Mouse (Mus musculus) intestine, postnatal 0 days (tissue): ENCODE measurements around the gene Kirrel. TPM values are rescaled to one million over a fixed set of nuclear protein-coding genes. Genes with fewer than 3 reads are reported as not detected.

Source experiments
- ATAC-seq: fragments of 200-750 bp; cut with Nextera tagmentation; 2 replicates; pipeline ENCODE4 v1.8.0; 2017; ENCODE audit warnings: mild to moderate bottlenecking, moderate TSS enrichment, moderate library complexity
- H3K27ac ChIP-seq: fragments of 300-500 bp; sonication (generic); 2 replicates; pipeline ENCODE4 v1.5.1; 2014; ENCODE audit warnings: mild to moderate bottlenecking, low read depth, low read length, moderate library complexity
- H3K27me3 ChIP-seq: fragments of 300-500 bp; sonication (generic); replicated peaks from 2 replicates; pipeline ENCODE4 v1.6.1; 2014; ENCODE audit warnings: low read length, mixed read lengths; ENCODE audit not compliant: control insufficient read depth, insufficient read depth
- H3K36me3 ChIP-seq: fragments of 300-500 bp; sonication (generic); 2 replicates; pipeline ENCODE4 v1.6.1; 2014; ENCODE audit warnings: mild to moderate bottlenecking, moderate library complexity; ENCODE audit not compliant: control insufficient read depth, insufficient read depth
- H3K4me1 ChIP-seq: fragments of 300-500 bp; sonication (generic); replicated peaks from 2 replicates; pipeline ENCODE4 v1.6.1; 2014; ENCODE audit warnings: antibody characterized with exemption, low read length, mixed read lengths; ENCODE audit not compliant: control insufficient read depth, insufficient read depth
- H3K4me2 ChIP-seq: fragments of 300-500 bp; sonication (generic); replicated peaks from 2 replicates; pipeline ENCODE4 v1.6.1; 2014; ENCODE audit warnings: low read depth, mild to moderate bottlenecking, moderate library complexity
- H3K4me3 ChIP-seq: fragments of 300-500 bp; sonication (generic); 2 replicates; pipeline ENCODE4 v1.5.1; 2014; ENCODE audit warnings: low read depth, low read length
- H3K9ac ChIP-seq: fragments of 300-500 bp; sonication (generic); 2 replicates; pipeline ENCODE4 v1.6.1; 2014; ENCODE audit warnings: mild to moderate bottlenecking, low read depth, low read length
- H3K9me3 ChIP-seq: fragments of 300-500 bp; sonication (generic); 2 replicates; pipeline ENCODE4 v1.6.1; 2016; ENCODE audit warnings: mixed run types; ENCODE audit not compliant: control insufficient read depth
- CTCF ChIP-seq: sonication (generic); IDR thresholded peaks from 2 replicates; pipeline ENCODE4 v1.5.1; 2016; ENCODE audit warnings: low read depth, mild to moderate bottlenecking, control low read depth, antibody characterized with exemption, moderate library complexity
- WGBS: fragments of 180-500 bp; shearing (Covaris S2); extraction: QIAGEN DNeasy Blood & Tissue Kit; methylation state at CpG from one replicate; pipeline ENCODE4 v1.1.7; 2014; 5-methylcytosine and 5-hydroxymethylcytosine counted together
- polyA plus RNA-seq: library from polyadenylated mRNA; unstranded; fragments of >200 nt; fragmentation: Nextera tagmentation; extraction: Ambion mirVana; gene quantifications from 2 replicates; pipeline ENCODE4 v1.2.1, GENCODE M21; 2015

The Kirrel gene
- polyA plus RNA-seq, 1 experiment from 2014 or later = 4.4 TPM

DNA sequence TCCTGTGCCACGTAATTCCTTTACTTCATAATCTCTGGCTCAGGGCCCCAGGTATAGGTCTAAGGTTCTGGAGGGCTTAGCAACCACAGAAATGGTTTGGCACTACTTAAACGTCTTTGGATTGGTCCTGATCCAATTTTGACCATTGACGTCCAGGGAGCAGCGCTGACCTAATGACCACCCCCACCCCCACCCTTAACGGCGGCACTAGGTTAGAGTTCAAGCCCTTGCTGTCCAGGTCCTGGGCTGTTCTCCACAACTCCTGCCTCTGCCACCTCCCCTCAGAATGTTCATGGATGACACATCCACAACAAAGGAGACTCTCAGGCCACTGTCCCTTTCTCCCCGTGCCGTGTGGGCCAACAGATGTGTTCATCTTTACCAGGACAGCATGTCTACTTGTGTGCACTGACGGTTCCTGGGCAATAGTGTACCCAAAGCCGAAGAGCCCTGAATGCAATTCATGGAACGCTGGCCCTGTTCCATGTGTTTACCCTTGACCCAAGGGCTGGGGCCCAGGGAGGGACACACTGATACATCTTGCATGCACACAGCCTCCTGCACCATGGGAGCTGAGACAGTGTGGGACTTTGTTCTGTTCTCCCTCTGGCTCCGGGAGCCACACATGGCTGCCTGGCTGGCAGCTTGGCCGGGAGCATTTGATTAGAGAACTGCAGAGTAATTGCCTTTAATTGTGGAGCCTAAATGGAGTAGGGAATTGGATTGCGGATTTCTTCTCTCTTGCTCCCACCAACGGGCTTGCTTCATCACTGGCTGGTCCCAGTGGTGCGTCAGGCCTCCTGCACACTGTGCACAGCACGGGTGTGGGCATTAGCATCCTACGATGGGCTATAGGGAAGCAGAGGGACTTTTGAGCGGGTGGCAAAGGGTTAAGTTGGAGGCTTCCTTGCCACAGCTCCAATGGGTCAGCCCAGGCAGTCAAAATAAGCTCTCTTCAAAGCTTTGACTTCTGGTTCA lies 76.3 kb downstream of the Kirrel start:
- TF ChIP-seq CTCF = no peak
- Histone ChIP-seq H3K27ac (no peak overlapping the region), H3K4me2 (no peak overlapping the region), H3K4me1 (no peaks in the 10 kb centered on the region), H3K36me3 (no peaks in the 10 kb centered on the region), H3K27me3 (no peaks in the 10 kb centered on the region), H3K9ac (no peak overlapping the region), H3K9me3 (no peaks in the 10 kb centered on the region), H3K4me3 (no peak overlapping the region)
- ATAC-seq = no peak
- WGBS = 82% methylated on average over 19 of the region's 19 CpGs

DNA sequence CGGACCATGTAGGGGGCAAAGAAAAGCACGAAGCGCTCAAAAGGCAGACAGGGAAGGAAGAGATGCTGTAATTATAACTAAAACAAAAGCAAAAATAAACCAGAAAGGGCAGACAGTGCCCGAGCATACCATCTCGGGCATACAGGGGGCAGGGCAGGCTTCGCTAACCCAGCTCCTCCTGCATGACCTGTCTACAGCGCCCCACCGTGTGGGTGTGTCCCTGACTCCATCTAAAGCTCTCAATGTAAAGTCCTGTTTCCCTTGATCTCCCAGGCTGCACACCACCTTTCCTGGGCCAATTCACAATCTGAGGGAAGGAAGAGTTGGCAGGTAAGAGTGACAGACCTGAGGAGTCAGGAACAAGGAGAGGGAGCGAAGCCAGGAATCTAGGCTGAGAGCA lies 77.3 kb downstream of the Kirrel start:
- H3K9ac ChIP-seq = no peak overlapping the region
- H3K27me3 ChIP-seq = no peaks in the 10 kb centered on the region
- no peak overlapping the region for H3K4me2 ChIP-seq
- no peak overlapping the region for H3K27ac ChIP-seq
- TF ChIP-seq CTCF = no peak
- H3K9me3 ChIP-seq = no peaks in the 10 kb centered on the region
- no peak for ATAC-seq
- no peaks in the 10 kb centered on the region for H3K36me3 ChIP-seq
- 89% methylated on average over 9 of the region's 9 CpGs for WGBS
- H3K4me3 ChIP-seq = no peak overlapping the region
- no peaks in the 10 kb centered on the region for H3K4me1 ChIP-seq

DNA sequence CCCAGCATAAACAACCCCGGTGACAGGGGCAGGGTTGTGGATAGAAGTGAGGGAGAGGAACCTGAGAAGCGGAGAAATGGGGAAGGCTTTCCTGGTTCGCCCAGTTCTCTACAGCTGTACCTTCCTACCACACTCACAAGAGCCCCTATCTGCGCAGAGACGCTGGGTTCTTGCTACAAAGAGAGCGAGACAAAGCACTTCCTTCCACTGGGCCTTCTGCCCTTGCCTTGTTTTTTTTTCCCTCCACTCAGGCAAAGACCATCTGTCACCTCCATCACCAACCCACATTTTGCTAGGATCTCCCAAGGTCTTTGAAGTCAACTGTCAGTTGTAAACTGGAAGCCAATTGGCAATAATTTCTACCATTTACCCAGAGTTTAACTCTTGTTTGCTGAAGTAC lies 80.8 kb downstream of the Kirrel start:
- no peaks in the 10 kb centered on the region for H3K4me1 ChIP-seq
- H3K4me3 ChIP-seq = no peak overlapping the region
- H3K36me3 ChIP-seq = no peaks in the 10 kb centered on the region
- ATAC-seq = no peak
- TF ChIP-seq CTCF = no peak
- no peaks in the 10 kb centered on the region for H3K9me3 ChIP-seq
- H3K27me3 ChIP-seq = no peaks in the 10 kb centered on the region
- H3K9ac ChIP-seq = no peak overlapping the region
- no peak overlapping the region for H3K4me2 ChIP-seq
- H3K27ac ChIP-seq = no peak overlapping the region
- 70% methylated on average over 6 of the region's 6 CpGs for WGBS

DNA sequence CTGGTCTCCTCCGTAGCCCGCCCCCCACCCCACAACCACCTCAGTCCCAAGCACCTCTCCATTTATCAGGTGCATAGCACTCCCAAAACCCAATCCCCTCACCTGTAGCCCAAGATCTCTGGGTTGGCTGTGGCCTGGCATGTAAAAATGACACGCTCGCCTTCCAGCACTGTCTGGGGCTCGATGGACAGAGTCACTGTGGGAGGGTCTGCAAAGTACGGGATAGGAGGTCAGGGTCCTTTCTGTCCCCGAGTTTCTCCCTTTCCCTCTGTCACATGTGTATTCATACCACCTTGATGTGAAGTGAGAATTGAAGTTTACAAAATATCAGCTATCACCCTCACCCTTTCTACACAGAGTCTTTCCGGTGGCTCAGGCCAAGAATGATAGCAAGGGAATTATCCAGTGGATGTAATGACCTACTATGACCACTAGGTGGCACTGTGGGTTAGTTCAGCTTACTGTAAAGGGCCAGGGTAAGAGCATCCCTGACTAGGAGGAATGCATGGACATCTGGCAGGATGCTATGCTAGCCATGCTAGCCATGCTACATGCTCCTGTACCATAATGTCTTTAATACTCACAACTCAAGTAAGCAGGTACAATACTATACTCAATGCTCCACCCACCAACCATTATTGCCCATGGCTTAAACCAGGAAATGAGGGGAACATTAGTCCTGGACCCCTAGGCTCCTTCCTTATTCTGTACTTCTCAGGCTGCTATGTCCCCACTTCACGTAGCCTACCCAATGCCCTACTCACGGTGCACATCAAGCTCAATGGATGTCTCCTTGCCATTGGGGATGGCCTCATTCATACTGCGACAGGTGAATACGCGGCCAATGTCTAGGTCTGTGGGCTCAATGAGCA lies 84.6 kb downstream of the Kirrel start:
- TF ChIP-seq CTCF = peak; percentile 98
- peaks cover 10% of the 10 kb centered on the region; the same call in 1 of the 2 replicates for H3K36me3 ChIP-seq

DNA sequence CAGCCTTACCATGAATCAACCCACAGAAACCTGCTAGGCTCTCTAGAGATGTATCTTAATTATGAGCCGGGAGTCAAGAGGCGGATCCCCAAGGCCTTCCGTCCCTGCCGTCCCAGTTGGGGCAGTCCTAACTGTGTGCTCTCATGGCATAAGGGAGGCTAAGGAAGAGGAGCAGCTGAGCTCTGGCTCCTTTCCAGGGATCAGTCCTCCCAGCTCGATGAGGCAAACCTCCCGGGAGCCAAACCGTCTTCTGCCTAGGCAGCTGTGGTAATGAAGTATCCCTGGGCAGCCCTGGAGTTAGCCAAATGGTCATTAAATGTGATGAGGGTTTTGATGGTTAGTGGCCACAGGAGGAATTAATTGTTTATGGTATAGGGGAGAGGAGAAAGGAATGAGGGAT lies 87.4 kb downstream of the Kirrel start:
- ATAC-seq = no peak
- H3K9me3 ChIP-seq = no peaks in the 10 kb centered on the region
- no peak overlapping the region for H3K9ac ChIP-seq
- 63% methylated on average over 7 of the region's 7 CpGs for WGBS
- no peak for TF ChIP-seq CTCF
- no peak overlapping the region for H3K27ac ChIP-seq
- H3K4me3 ChIP-seq = no peak overlapping the region
- H3K27me3 ChIP-seq = no peaks in the 10 kb centered on the region
- H3K36me3 ChIP-seq = peaks cover 19% of the 10 kb centered on the region; the same call in 1 of the 2 replicates
- H3K4me1 ChIP-seq = no peaks in the 10 kb centered on the region
- H3K4me2 ChIP-seq = no peak overlapping the region

More for the DNA sequence above, 84.6 kb downstream of the Kirrel start:
- Histone ChIP-seq H3K9ac (no peak overlapping the region), H3K4me1 (no peaks in the 10 kb centered on the region), H3K4me2 (no peak overlapping the region), H3K27ac (no peak overlapping the region), H3K4me3 (no peak overlapping the region), H3K9me3 (no peaks in the 10 kb centered on the region), H3K27me3 (no peaks in the 10 kb centered on the region)
- WGBS = 72% methylated on average over 13 of the region's 13 CpGs
- peak; percentile 43; the same call in 1 of the 2 replicates for ATAC-seq

DNA sequence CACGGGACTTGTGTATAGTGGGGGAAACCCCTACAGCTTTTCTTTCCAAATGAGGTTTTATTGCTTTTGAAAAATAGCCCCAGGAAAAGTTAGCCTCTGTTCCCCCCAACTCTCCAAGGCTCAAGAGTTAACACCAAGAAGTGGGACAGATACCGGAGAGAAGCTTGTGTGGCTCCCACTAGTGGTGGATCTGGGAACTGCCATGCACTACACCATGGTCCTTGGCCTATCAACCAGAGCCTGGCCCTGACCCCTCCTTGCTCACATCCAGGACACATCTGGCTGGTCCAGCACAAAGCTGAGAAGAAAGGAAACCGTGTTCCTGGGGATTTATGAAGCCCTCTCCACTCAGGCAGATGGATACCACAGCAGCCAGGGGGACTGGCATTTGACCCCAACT lies 92.3 kb downstream of the Kirrel start:
- Histone ChIP-seq H3K36me3 (peaks cover 24% of the 10 kb centered on the region; the same call in 1 of the 2 replicates), H3K4me1 (no peaks in the 10 kb centered on the region), H3K4me3 (no peak overlapping the region), H3K9me3 (no peaks in the 10 kb centered on the region), H3K9ac (no peak overlapping the region), H3K27me3 (no peaks in the 10 kb centered on the region), H3K27ac (no peak overlapping the region), H3K4me2 (no peak overlapping the region)
- 60% methylated on average over 3 of the region's 3 CpGs for WGBS
- peak; percentile 81 for TF ChIP-seq CTCF
- ATAC-seq = no peak
